ENCODE assay signal across 8 mouse cellular contexts in the genomic region with DNA sequence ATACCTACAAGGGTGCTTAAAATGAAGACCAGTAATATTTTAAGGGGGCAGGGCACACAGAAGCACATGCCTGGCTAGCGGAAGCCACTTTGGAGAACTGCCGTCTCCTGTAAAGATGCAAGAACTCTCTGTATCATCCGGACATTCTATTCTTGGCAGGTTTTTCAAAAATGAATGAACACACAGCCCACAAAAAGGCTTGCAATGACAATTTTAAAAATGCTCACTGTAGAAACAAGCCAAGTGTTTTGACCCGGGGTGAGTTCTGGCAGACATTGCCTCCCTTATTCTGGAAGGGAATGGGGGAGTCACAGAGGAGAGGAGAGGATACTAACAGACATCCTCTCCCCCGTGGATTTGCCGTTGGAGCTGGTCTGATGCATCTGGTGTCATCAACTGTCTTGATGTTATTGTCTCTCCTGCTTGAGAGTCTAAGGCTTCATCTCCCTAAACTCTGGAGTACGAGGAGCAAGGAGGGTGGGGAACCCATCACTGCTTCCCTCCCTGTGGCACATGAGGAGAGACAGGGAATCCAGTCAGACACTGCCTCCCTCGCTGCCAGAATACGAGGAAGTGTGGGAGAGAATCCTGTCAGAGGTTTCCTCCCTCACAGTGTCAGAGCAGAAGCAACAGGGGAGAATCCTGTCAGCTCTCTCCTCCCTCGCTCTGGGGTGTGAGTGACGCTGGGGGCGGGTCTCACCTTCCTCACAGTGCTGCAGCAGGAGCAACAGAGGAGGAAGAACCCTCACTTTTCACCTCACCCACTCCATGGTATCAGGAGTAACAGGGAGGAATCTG. TPM values are rescaled to one million over a fixed set of nuclear protein-coding genes. Genes with fewer than 3 reads are reported as not detected.
DNase-seq lines count a peak whose midpoint lies in the region; TF ChIP-seq lines count a peak whose summit lies in the region.
"Had no signal": no experiment of that assay in that cellular context is flagged by ENCODE, and none has a peak within 500 bp of the region (broad histone marks: within the 10 kb centered on the region; RNA-seq: fewer than 3 reads in every experiment).

No protein-coding gene starts in this region.

- DNase-seq in layer of hippocampus, adult 2 months (ENCODE audit: low spot score in 2 of 2) = peak; percentile 34 to 60
- no peak for DNase-seq in layer of hippocampus, postnatal 10 days (ENCODE audit: low spot score in 2 of 2)
- peak; percentile 52 for DNase-seq in NIH3T3 (ENCODE audit: low read depth)
- DNase-seq in embryo, embryonic 10.5 days (ENCODE audit: low spot score) = peak; percentile 10
- peak; percentile 59 to 91 for DNase-seq in left cerebral cortex, postnatal 25 days (ENCODE audit: low spot score in 2 of 2)
- DNase-seq in cerebellum, adult 9-10 months = no peak
- DNase-seq in cerebellum, postnatal 36 days = no peak

- intact Hi-C loops in left cerebral cortex, postnatal 25 days (cut with DNase I) = loop anchor here (1.0 kb wide), 2 partner anchors 36 to 76 kb away; no protein-coding TSS in a partner anchor

- no peak for TF ChIP-seq CTCF in layer of hippocampus, adult 2 months (conservative IDR thresholded peaks at IDR 0.05)

- H3K27ac ChIP-seq in layer of hippocampus, adult 2 months = peak overlapping the region; percentile 23; the same call in 1 of the 2 replicates

- H3K4me3 ChIP-seq in layer of hippocampus, adult 2 months = no peak overlapping the region
- H3K4me3 ChIP-seq: myocyte had no signal

RNA-seq across cellular contexts. Expression of gene Galnt9, which starts 54.3 kb away (rescaled TPM):
- 100 to 1,000 TPM in 1 of 2 experiments, 10 to 100 TPM in 1; 98.3 to 111 TPM for total RNA-seq in layer of hippocampus, adult 2 months (2021)
- total RNA-seq in layer of hippocampus, postnatal 10 days (2021) = 10 to 100 TPM; 76.5 to 77.2 TPM
- total RNA-seq in left cerebral cortex, postnatal 25 days (2021) = 100 to 1,000 TPM in 1 of 2 experiments, 10 to 100 TPM in 1; 90.0 to 123 TPM

RNA-seq across cellular contexts. Expression of gene Noc4l, which starts 54.7 kb away (rescaled TPM):
- total RNA-seq in layer of hippocampus, adult 2 months (2021) = 10 to 100 TPM; 23.4 to 23.8 TPM
- total RNA-seq in layer of hippocampus, postnatal 10 days (2021) = 10 to 100 TPM; 35.3 to 40.7 TPM
- total RNA-seq in left cerebral cortex, postnatal 25 days (2021) = 10 to 100 TPM; 24.9 to 25.6 TPM

RNA-seq across cellular contexts. Expression of gene Ddx51, which starts 54.8 kb away (rescaled TPM):
- total RNA-seq in layer of hippocampus, adult 2 months (2021) = 10 to 100 TPM; 31.2 to 35.0 TPM
- total RNA-seq in layer of hippocampus, postnatal 10 days (2021) = 10 to 100 TPM; 24.9 to 32.0 TPM
- total RNA-seq in left cerebral cortex, postnatal 25 days (2021) = 10 to 100 TPM; 23.7 to 26.4 TPM

Comparison
In these comparisons a context has a peak if more than half of its experiments do, and no peak if none do; other contexts are left out.
1. DNase-seq: peak in layer of hippocampus, adult 2 months (2 of 2), NIH3T3 (single experiment), embryo, embryonic 10.5 days (single experiment) and left cerebral cortex, postnatal 25 days (2 of 2); none in layer of hippocampus, postnatal 10 days (0 of 2), cerebellum, adult 9-10 months (single experiment) and cerebellum, postnatal 36 days (0 of 2).